Mouse (Mus musculus) macrophage (primary cell): Measurements from ENCODE around the gene Lrwd1. TPM values are rescaled to one million over a fixed set of nuclear protein-coding genes. Genes with fewer than 3 reads are reported as not detected.

ENCODE experiments used
- H3K27ac ChIP-seq: fragments of 350-480 bp; formaldehyde crosslinking; 2 replicates; pipeline ENCODE4 v1.9.0; 2021
- H3K36me3 ChIP-seq: fragments of 350-480 bp; formaldehyde crosslinking; 2 replicates; pipeline ENCODE4 v1.9.0; 2021; ENCODE audit errors: inconsistent target
- H3K4me3 ChIP-seq: fragments of 350-480 bp; formaldehyde crosslinking; 2 replicates; pipeline ENCODE4 v1.9.0; 2021; ENCODE audit errors: inconsistent target
- H3K79me2 ChIP-seq: fragments of 350-480 bp; formaldehyde crosslinking; 2 replicates; pipeline ENCODE4 v1.9.0; 2021; ENCODE audit errors: inconsistent target
- WGBS: methylation state at CpG from one replicate; pipeline ENCODE4 v1.1.7; 2026; ENCODE audit warnings: inconsistent platforms; ENCODE audit not compliant: missing documents; 5-methylcytosine and 5-hydroxymethylcytosine counted together
- polyA plus RNA-seq: library from polyadenylated mRNA; stranded (reverse); fragments of 250-400 nt; gene quantifications from 3 replicates; pipeline ENCODE4 v1.2.4, GENCODE M21; 2018; ENCODE audit warnings: inconsistent platforms

The Lrwd1 gene
- polyA plus RNA-seq, 1 experiment from 2014 or later, result 6.0 TPM

DNA sequence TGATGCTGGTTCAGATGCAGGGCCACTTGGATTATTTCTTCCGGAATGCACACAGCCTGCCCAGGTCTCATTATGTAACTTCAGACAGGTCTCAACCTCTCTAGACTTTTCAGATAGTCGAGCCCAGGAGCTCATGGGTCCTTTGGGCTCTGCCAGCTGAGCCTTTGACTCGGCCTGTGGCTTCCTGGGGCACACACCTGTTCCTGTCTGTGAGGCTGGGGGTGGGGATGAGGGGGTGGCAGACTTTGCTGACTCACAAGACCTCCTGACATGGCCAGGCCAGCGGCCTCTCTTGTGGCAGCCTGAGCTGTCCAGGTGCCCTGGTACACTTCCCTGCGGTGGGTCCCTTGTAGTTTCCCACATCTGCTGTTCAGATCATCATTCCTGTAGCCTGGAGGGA is 43.9 kb downstream of the Lrwd1 start:
- 68% methylated on average over 5 of the region's 5 CpGs for WGBS
- peaks cover 31% of the 10 kb centered on the region for H3K79me2 ChIP-seq
- H3K36me3 ChIP-seq, result peaks cover 81% of the 10 kb centered on the region
- H3K4me3 ChIP-seq, result no peak overlapping the region
- no peak overlapping the region for H3K27ac ChIP-seq

DNA sequence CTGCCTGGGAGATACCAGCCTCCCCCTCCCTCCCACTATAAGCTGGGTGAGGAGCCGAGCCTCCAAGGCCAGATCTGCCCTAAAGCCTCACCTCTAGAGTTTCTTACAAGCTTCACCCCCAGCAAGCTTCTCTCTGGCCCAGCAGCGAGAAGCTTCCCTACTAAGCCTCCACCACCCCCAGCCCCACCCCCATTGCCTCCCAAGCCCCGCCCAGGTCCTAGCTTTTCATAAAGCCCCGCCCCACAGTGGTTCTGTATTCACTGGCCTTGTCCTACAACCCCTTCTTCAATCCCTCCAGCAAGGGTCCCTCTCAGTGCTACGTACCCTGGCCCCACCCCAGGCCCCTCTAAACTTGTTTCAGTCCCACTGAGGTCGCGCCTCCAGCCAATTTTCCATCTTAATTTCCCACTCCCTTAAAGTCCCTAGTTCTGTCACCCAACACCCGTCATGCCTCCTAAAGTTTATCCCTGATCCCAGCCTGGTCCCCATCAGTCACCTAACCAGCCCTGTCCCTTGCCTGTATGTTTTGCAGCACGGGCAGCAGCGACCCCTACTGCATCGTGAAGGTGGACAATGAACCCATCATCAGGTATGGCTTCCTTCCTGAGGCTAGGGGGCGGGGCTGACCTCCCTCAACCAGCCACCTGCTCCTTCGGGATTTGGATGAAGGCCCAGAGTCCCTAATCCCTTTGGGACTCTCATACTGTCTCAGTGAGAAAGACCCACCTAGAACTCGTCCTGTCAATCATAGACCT is 46.9 kb downstream of the Lrwd1 start:
- no peak overlapping the region for H3K27ac ChIP-seq

DNA sequence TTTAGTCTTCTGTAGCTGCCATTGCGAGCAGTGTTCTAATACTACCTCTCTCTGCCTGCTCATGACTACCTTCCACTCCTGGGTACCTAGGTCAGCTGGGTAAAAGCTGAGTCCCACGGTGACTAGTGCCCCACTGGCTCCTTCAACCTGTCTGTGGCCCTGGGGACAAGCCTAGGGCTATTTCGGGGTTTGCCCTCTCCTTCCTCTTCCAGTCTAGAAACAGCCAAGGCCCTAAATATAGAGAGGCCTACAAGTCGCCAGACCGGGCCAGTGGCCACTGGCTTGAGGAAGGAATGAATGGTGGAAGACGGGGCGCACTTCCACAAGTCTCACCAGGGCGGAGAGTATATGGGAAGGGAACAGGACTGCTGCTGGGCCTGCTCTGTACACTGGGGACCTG is 49.6 kb downstream of the Lrwd1 start:
- H3K79me2 ChIP-seq, result peaks cover 51% of the 10 kb centered on the region
- peak overlapping the region; percentile 91 for H3K27ac ChIP-seq
- 41% methylated on average over 8 of the region's 8 CpGs for WGBS
- peaks cover 26% of the 10 kb centered on the region for H3K36me3 ChIP-seq
- peak overlapping the region; percentile 98 for H3K4me3 ChIP-seq

More for the DNA sequence above, 46.9 kb downstream of the Lrwd1 start:
- Histone ChIP-seq H3K36me3 (peaks cover 51% of the 10 kb centered on the region), H3K79me2 (peaks cover 60% of the 10 kb centered on the region), H3K4me3 (no peak overlapping the region)
- WGBS, result 85% methylated on average over 14 of the region's 14 CpGs

DNA sequence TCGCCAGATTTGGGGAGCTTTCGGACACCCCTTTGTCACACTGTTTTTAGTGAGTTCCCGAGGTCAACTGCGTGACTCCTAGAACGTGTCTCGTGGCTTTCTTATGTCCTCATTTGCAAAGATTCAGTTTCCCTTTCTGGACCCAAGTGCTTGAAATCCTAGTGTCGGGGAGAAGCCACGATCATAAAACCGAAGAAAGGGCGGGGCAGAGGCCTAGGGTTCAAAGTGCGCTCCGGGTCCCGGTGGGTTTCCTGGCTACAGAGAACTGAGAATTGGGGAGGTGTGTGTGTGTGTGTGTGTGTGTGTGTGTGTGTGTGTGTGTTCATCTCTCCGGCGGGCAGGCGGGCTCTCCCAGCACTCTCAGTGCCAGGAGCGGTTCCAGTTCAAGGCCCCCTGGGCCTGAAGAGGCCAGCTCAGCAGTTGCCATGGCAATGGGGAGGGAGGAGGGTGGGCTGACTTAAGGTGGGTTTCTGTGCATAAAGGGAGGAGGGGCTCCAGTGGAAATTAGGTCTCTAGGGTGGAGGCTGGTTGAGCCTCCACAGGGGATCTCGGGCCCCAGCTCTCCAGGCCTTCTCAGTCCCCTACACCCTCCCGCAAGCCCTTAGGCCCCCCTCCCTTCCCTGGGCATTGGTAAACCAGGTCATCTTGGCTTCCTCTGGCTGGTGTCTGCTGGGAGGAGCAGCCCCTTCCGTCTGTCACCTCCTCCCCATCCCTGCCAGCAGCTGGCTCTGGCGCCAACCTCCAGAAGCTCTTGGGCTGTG is 50.8 kb downstream of the Lrwd1 start:
- Histone ChIP-seq H3K36me3 (peaks cover 16% of the 10 kb centered on the region), H3K79me2 (peaks cover 48% of the 10 kb centered on the region), H3K27ac (peak overlapping the region; percentile 91), H3K4me3 (peak overlapping the region; percentile 98)
- 5% methylated on average over 21 of the region's 21 CpGs for WGBS

DNA sequence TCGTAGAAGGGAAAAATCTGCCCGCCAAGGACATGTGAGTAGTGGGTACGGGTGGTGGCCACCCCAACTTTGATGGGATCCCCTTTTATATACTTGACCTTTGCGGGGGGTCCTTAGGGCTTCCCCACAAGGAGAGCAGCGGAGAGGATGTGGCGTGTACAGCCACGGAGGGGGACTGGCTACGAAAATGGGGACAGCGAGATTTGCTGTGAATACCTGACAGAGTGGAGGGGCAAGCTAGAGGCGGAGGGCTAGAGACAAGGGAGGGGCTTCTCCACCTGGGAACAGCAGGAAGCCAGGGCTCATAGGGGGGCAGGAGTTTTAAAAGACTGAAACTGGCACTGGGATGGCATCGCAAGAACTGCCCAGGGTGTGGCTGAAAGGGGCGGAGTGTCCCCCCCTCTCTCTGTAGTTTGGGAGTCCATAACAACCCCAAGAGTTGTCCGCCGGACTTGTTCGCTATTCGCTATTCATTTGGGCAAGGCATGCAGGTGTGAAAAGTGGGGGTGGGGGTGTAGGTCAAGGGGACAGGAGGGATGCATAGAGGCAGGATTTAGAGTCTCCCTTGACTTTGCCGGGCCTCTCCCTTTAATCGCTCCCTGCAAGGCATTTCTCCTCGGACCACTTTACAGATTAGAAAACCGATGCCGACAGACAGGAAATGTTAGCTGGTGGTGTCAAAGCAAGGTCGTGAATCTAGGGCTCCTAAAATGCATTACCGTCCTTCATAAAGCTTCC is 51.6 kb downstream of the Lrwd1 start:
- peak overlapping the region; percentile 98 for H3K4me3 ChIP-seq
- whole genome bisulfite sequencing, result 1% methylated on average over 23 of the region's 23 CpGs
- peaks cover 48% of the 10 kb centered on the region for H3K79me2 ChIP-seq
- H3K36me3 ChIP-seq, result peaks cover 12% of the 10 kb centered on the region
- peak overlapping the region; percentile 91 for H3K27ac ChIP-seq

DNA sequence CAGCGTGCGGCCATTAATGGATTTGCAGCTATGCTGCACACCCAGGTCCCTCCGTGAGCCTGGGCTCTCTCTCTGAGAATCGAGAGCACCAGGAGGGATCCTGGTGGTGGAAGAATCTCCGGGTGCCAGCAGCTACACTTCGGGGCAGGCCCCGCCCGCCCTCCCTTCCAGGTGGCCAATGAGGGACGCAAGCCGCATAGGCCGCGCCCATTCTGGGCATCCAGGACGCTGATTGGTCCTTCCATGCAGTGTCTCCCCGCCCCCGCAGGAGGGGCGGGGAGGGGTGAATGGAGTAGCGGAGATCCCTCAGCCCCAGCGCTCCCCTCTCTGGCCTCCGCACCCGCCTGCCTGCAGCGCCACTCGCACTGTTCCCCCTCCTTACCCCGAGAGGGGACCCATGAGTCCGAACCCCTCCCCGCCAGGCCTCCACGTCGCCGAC is 52.2 kb downstream of the Lrwd1 start, which contains the start of gene Rasa4:
TSS of gene Rasa4 (plus strand) at position 248 of the 439 bp plus-strand sequence.
- 0% methylated on average over 26 of the region's 28 CpGs for WGBS
- Histone ChIP-seq H3K36me3 (peaks cover 6% of the 10 kb centered on the region), H3K27ac (peak within 1 kb of the TSS; percentile 91), H3K79me2 (peaks cover 47% of the 10 kb centered on the region), H3K4me3 (peak within 1 kb of the TSS; percentile 98)

DNA sequence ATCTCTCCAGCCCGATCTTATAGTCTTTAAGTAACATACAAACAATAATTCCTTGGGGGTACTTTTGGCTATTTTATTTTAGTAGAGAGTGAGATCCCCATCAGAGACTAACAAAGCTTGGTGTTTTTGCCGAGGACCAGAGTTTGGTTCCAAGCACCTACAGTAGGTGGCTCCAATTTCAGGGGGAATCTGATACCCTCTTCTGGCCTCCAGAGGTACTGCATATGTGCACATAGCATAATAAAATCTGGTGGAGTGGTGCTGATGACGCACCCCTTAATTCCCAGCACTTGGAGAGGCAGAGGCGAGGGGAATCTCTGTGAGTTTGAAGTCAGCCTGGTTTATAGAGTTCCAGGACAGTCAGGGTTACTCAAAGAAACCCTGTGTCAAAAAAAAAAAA is 53.5 kb downstream of the Lrwd1 start:
- Histone ChIP-seq H3K4me3 (no peak overlapping the region), H3K27ac (no peak overlapping the region), H3K79me2 (peaks cover 36% of the 10 kb centered on the region), H3K36me3 (no peaks in the 10 kb centered on the region)
- WGBS, result 86% methylated on average over 4 of the region's 4 CpGs

DNA sequence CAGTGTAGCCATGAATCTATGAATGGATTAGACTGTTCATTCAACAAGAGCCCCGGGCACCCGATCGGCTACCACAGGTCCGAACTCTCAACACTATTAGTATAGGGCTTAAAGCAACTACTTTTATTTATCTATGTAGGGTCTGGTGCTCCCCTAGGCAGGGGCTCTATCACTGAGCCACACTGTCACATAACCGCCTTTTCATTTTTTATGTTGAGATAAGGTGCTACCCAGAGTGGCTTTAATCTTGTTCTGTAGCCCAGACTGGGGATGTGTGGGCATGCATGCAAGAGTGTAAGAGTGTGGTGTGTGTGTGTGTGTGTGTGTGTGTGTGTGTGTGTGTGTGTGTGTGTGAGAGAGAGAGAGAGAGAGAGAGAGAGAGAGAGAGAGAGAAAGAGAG is 57.7 kb downstream of the Lrwd1 start:
- 96% methylated on average over 5 of the region's 5 CpGs for WGBS
- Histone ChIP-seq H3K79me2 (no peaks in the 10 kb centered on the region), H3K4me3 (no peak overlapping the region), H3K27ac (no peak overlapping the region), H3K36me3 (no peaks in the 10 kb centered on the region)

DNA sequence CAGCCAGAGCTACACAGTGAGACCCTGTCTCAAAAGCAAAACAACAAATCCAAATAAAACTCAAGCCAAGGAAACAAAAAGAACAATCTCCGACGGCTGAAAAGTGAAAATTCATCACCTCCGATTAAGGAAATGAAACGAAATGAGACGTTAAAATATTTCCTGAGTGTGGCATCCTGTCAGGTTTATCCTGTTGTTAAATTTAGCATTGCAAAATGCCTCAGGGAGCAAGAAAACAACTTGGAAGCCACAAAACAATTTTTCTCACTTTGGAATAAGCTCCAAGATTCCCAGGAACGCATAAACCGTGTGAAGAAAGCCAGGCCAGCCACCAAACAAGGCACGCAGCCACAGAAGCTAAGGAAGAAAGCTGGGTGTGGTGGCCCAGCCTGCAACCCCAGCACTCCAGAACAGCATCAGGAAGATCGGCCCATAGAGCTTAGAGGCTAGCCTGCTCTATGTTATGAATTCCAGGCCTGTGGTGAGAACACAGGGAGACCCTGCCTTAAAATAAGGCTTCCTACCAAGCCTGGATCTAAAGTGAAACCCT is 58.8 kb downstream of the Lrwd1 start:
- Histone ChIP-seq H3K4me3 (no peak overlapping the region), H3K79me2 (no peaks in the 10 kb centered on the region), H3K36me3 (no peaks in the 10 kb centered on the region), H3K27ac (peak overlapping the region; percentile 35)
- WGBS, result 13% methylated on average over 9 of the region's 9 CpGs

DNA sequence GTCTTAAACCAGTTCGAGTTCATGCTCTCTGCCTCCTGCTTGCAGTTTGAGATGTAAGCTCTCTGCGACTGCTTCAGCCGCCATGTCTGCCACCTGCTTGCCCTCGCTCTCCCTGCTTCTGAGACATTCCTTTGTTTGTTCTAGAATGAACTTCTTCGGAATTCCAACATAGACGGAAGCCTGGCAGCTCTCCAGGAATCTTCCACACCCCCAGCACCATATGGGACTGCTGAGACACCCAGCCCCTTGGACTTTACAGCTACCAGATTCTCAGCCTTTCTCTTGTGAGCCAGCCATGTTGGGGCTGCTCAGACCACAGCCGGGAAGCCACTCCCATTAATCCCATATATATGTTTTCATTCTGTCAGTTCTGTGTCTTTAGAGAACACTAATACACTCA is 59.6 kb downstream of the Lrwd1 start:
- Histone ChIP-seq H3K27ac (no peak overlapping the region), H3K79me2 (no peaks in the 10 kb centered on the region), H3K36me3 (no peaks in the 10 kb centered on the region), H3K4me3 (no peak overlapping the region)
- WGBS, result 81% methylated on average over 7 of the region's 7 CpGs

DNA sequence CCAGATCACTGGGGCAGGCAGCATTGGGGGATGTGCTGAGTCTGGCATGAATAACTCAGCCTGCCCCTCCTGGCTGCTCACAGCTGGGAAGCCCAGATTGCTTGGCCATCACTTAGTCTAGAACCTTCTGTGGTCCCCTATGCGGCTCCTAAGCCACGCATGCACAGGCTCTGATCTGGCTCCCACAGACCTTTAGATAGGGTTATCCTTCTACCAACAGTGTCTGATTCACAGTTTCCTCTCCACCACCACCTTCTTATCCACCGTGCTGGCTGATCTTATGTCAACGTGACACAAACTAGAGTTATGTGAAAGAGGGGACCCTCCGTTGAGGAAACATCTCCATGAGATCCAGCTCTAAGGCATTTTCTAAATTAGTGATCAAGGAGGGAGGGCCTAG is 60.8 kb downstream of the Lrwd1 start:
- Histone ChIP-seq H3K36me3 (no peaks in the 10 kb centered on the region), H3K27ac (no peak overlapping the region), H3K79me2 (no peaks in the 10 kb centered on the region), H3K4me3 (no peak overlapping the region)
- 87% methylated on average over 5 of the region's 5 CpGs for WGBS

DNA sequence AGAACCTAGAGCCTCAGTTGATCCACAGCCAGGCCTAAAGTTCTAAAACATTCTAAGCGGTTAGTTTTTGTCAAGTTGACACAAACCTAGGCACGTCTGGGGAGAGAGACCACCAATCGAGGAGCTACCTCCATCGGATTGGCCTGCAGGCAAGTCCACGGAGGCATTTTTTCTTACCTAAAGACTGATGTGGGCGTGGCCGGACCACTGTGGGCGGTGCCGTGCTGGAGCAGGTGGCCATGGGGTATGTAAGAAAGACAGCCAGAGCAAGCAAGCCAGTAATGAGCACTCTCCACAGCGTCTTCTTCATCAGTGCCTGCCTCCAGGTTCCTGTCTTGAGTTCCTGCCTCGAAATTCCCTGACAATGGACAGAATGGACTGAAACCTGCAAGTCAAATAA is 62.3 kb downstream of the Lrwd1 start:
- H3K79me2 ChIP-seq, result no peaks in the 10 kb centered on the region
- 90% methylated on average over 11 of the region's 11 CpGs for WGBS
- no peak overlapping the region for H3K27ac ChIP-seq
- H3K36me3 ChIP-seq, result no peaks in the 10 kb centered on the region
- no peak overlapping the region for H3K4me3 ChIP-seq

DNA sequence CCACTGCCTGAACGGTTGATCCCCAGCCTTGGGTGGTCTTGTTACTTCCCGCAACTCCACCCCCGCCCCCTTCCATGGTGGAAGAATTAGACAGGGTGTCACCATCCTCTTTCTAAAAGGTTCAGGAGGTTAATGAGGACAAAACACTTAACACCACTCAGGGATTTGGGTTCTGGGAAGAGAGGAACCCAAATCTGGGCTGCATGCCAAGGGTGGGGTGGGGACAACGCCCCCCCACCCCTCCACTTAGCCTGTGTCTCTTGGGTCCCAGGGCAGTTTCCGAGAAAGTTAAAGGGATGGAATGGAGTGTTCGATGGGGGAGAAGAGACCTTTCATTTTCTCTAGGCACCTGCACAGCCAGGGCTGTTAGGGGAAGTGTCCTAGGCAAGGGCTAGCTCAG is 62.8 kb downstream of the Lrwd1 start:
- Histone ChIP-seq H3K79me2 (no peaks in the 10 kb centered on the region), H3K27ac (no peak overlapping the region), H3K4me3 (no peak overlapping the region), H3K36me3 (no peaks in the 10 kb centered on the region)
- 72% methylated on average over 6 of the region's 6 CpGs for WGBS
